In the genomic region with DNA sequence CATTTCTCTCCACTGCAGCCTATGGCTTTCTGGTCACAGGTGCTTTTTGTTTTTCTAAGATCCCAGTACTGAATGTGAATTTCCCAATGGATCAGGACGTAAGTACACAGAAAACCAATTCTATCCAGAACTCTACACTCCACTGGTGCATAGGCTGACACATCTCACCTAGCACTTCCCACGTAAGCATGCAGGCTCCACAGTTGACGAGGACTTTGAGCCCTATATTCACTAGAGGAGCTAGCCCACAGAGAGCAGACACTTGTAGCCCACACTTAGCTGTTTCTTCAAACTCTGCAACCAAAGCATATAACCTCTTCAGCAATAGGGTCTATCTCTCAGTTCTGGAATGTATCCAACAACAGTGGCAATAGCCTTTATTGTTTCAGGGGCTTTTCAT, we compare ENCODE assay signal across 17 mouse cellular contexts. TPM values are rescaled to one million over a fixed set of nuclear protein-coding genes. Genes with fewer than 3 reads are reported as not detected.
DNase-seq lines count a peak whose midpoint lies in the region; ATAC-seq and TF ChIP-seq lines count a peak whose summit lies in the region.
"Had no signal": no experiment of that assay in that cellular context is flagged by ENCODE, and none has a peak within 500 bp of the region (broad histone marks: within the 10 kb centered on the region; RNA-seq: fewer than 3 reads in every experiment).

No protein-coding gene starts in this region.

- H3K27me3 ChIP-seq in intestine, postnatal 0 days (replicated peaks; ENCODE audit: control insufficient read depth, insufficient read depth, low read length): no peaks in the 10 kb centered on the region
- H3K27me3 ChIP-seq in intestine, embryonic 16.5 days (replicated peaks; ENCODE audit: control insufficient read depth, insufficient read depth, low read length): no peaks in the 10 kb centered on the region
- H3K27me3 ChIP-seq in forebrain, postnatal 0 days (ENCODE audit: insufficient read depth, low read length): no peaks in the 10 kb centered on the region
- H3K27me3 ChIP-seq: embryonic facial prominence, embryonic 12.5 days; forebrain, embryonic 13.5 days; forebrain, embryonic 15.5 days had no signal

- H3K4me1 ChIP-seq in intestine, postnatal 0 days (replicated peaks; ENCODE audit: control insufficient read depth, insufficient read depth, low read length): no peaks in the 10 kb centered on the region
- no peaks in the 10 kb centered on the region for H3K4me1 ChIP-seq in intestine, embryonic 16.5 days (ENCODE audit: control insufficient read depth, insufficient read depth, low read length)
- no peaks in the 10 kb centered on the region for H3K4me1 ChIP-seq in forebrain, postnatal 0 days (ENCODE audit: insufficient read depth)
- H3K4me1 ChIP-seq: forebrain, embryonic 13.5 days; forebrain, embryonic 15.5 days had no signal

- no peak overlapping the region for H3K9ac ChIP-seq in intestine, postnatal 0 days (ENCODE audit: low read depth, low read length)
- H3K9ac ChIP-seq in intestine, embryonic 16.5 days (ENCODE audit: low read depth, low read length): no peak overlapping the region
- H3K9ac ChIP-seq in forebrain, postnatal 0 days: no peak overlapping the region
- H3K9ac ChIP-seq: embryonic facial prominence, embryonic 12.5 days; forebrain, embryonic 13.5 days; forebrain, embryonic 15.5 days had no signal

- no peak overlapping the region for H3K4me3 ChIP-seq in intestine, postnatal 0 days (ENCODE audit: low read depth, low read length)
- H3K4me3 ChIP-seq in intestine, embryonic 16.5 days (ENCODE audit: low read length): no peak overlapping the region
- no peak overlapping the region for H3K4me3 ChIP-seq in forebrain, postnatal 0 days (ENCODE audit: low read depth, low read length)
- H3K4me3 ChIP-seq: embryonic facial prominence, embryonic 10.5 days; embryonic facial prominence, embryonic 12.5 days; forebrain, embryonic 13.5 days; forebrain, embryonic 15.5 days had no signal

- no peaks in the 10 kb centered on the region for H3K36me3 ChIP-seq in intestine, postnatal 0 days (ENCODE audit: control insufficient read depth, insufficient read depth)
- H3K36me3 ChIP-seq in intestine, embryonic 16.5 days (ENCODE audit: control insufficient read depth, insufficient read depth, low read length): no peaks in the 10 kb centered on the region
- no peaks in the 10 kb centered on the region for H3K36me3 ChIP-seq in forebrain, postnatal 0 days (ENCODE audit: insufficient read depth)
- H3K36me3 ChIP-seq: embryonic facial prominence, embryonic 10.5 days; embryonic facial prominence, embryonic 12.5 days; forebrain, embryonic 15.5 days had no signal

- H3K27ac ChIP-seq in intestine, postnatal 0 days (ENCODE audit: low read depth, low read length): no peak overlapping the region
- H3K27ac ChIP-seq in intestine, embryonic 16.5 days (ENCODE audit: low read length): no peak overlapping the region
- no peak overlapping the region for H3K27ac ChIP-seq in forebrain, postnatal 0 days (ENCODE audit: low read depth, low read length)
- H3K27ac ChIP-seq: embryonic facial prominence, embryonic 10.5 days; embryonic facial prominence, embryonic 12.5 days; forebrain, embryonic 13.5 days; forebrain, embryonic 15.5 days had no signal

- no peaks in the 10 kb centered on the region for H3K9me3 ChIP-seq in intestine, postnatal 0 days (ENCODE audit: control insufficient read depth)
- no peaks in the 10 kb centered on the region for H3K9me3 ChIP-seq in intestine, embryonic 16.5 days (ENCODE audit: control insufficient read depth, low read length)
- no peaks in the 10 kb centered on the region for H3K9me3 ChIP-seq in forebrain, postnatal 0 days (ENCODE audit: low read length)
- H3K9me3 ChIP-seq: embryonic facial prominence, embryonic 10.5 days; embryonic facial prominence, embryonic 12.5 days; forebrain, embryonic 13.5 days; forebrain, embryonic 15.5 days had no signal

- H3K4me2 ChIP-seq in intestine, postnatal 0 days (replicated peaks; ENCODE audit: low read depth): no peak overlapping the region
- H3K4me2 ChIP-seq in intestine, embryonic 16.5 days (ENCODE audit: low read depth, low read length): no peak overlapping the region
- no peak overlapping the region for H3K4me2 ChIP-seq in forebrain, postnatal 0 days (ENCODE audit: low read depth)
- H3K4me2 ChIP-seq: embryonic facial prominence, embryonic 12.5 days; forebrain, embryonic 13.5 days; forebrain, embryonic 15.5 days had no signal

- 61% methylated on average over 3 of the region's 3 CpGs for WGBS in intestine, postnatal 0 days
- 85% methylated on average over 3 of the region's 3 CpGs for WGBS in intestine, embryonic 16.5 days
- 95% methylated on average over 3 of the region's 3 CpGs for WGBS in forebrain, postnatal 0 days

- DNase-seq in right cerebral cortex, adult 18-20 months: peak; percentile 59
- no peak for DNase-seq in right cerebral cortex, postnatal 36 days (ENCODE audit: low spot score in 2 of 2)
- no peak for DNase-seq in forebrain, postnatal 0 days
- DNase-seq: adrenal gland, adult 2 months; adrenal gland, postnatal 10 days; adrenal gland, postnatal 25 days; cerebellum, adult 11-12 months; cerebellum, adult 2 months; cerebellum, adult 9-10 months; cerebellum, postnatal 10 days; cerebellum, postnatal 25 days had no signal

- ATAC-seq in intestine, postnatal 0 days: 0 out of 2 replicates have a peak, but pooled peaks have one; percentile 37
- ATAC-seq in intestine, embryonic 16.5 days: no peak
- ATAC-seq in forebrain, postnatal 0 days: no peak
- ATAC-seq: forebrain, embryonic 13.5 days; forebrain, embryonic 15.5 days had no signal

- no peak for TF ChIP-seq CTCF in intestine, postnatal 0 days (IDR thresholded peaks at IDR 0.05; ENCODE audit: low read depth)
- TF ChIP-seq CTCF in forebrain, postnatal 0 days (IDR thresholded peaks at IDR 0.05; ENCODE audit: low read depth): no peak

RNA-seq across cellular contexts. Expression of gene Btbd9, which starts 19.8 kb away (rescaled TPM):
- polyA plus RNA-seq in intestine, postnatal 0 days (2015; fragmentation: Nextera tagmentation; extraction: Ambion mirVana): 35.9 and 42.6 TPM in 2 replicates
- 50.8 and 51.6 TPM in 2 replicates for polyA plus RNA-seq in intestine, embryonic 16.5 days (2015; fragmentation: Nextera tagmentation; extraction: Ambion mirVana)
- 55.0 and 63.6 TPM in 2 replicates for total RNA-seq in forebrain, postnatal 0 days (2014; rRNA removed)
- polyA plus RNA-seq in forebrain, postnatal 0 days (2015; fragmentation: Nextera tagmentation; extraction: Ambion mirVana): 112 and 149 TPM in 2 replicates
